Mouse (Mus musculus): ENCODE data around the gene Vmn1r101.
"Not testable (repeated sequence)": the region's sequence is repeated elsewhere in the genome, so short reads cannot be mapped to it uniquely, and the experiment has no call there.

The Vmn1r101 gene

GRCm38 (mm10) chr7:20442493-20442892 lies at the start of gene Vmn1r101:
Vmn1r101 (minus strand) TSS chr7:20442593.
- ATAC-seq (ENCODE audit: insufficient number of reproducible peaks, low FRiP score, low TSS enrichment): not testable (repeated sequence)

DNA sequence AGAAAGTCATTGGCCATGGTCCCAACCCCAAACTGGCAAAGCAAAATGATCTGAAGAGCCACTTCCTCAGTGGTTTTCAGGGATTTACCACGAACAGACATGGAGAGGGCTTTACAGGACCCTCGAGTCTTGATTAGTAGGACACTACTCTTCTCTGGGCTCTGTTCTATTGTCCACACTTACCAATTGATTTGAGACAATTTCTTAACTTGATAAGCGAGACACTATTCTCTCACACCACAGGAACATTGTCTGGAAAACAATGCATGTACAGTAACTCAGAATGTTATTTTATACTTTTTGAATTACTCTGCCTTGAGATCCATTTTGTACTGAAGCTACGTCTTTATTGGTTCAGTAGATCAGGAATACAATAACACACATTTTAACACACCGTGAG lies 32.4 kb upstream of the Vmn1r101 start, which contains the start of gene Gm10670:
Gm10670 (minus strand) TSS at position 101 of the 400 bp plus-strand sequence.
- ATAC-seq (ENCODE audit: insufficient number of reproducible peaks, low FRiP score, low TSS enrichment): not testable (repeated sequence)

- ATAC-seq (ENCODE audit: insufficient number of reproducible peaks, low FRiP score, low TSS enrichment): not testable (repeated sequence)
Measured at GRCm38 (mm10) chr7:20417642-20418041, 24.8 kb downstream of the Vmn1r101 start, which contains the start of gene Vmn1r100. Vmn1r100 (plus strand) TSS chr7:20417942.
